Comparison of ENCODE assay signal across 13 mouse cellular contexts in genomic region chr14:7842631-7843332, GRCm38 (mm10). TPM values are rescaled to one million over a fixed set of nuclear protein-coding genes. Genes with fewer than 3 reads are reported as not detected.
DNase-seq lines count a peak whose midpoint lies in the region; TF ChIP-seq lines count a peak whose summit lies in the region.
"Had no signal": no experiment of that assay in that cellular context is flagged by ENCODE, and none has a peak within 500 bp of the region (broad histone marks: within the 10 kb centered on the region; RNA-seq: fewer than 3 reads in every experiment).

No protein-coding gene starts in this region.

- intact Hi-C loops in heart, adult 2 months (cut with DNase I): loop anchor here (1.0 kb wide), 1 partner anchor 12 kb away; no protein-coding TSS in a partner anchor

- WGBS in heart, adult 2 months: 33% methylated on average over 15 of the region's 15 CpGs
- 64% methylated on average over 15 of the region's 15 CpGs for WGBS in heart, embryonic 10.5 days

- 0 out of 2 replicates have a peak, but pooled peaks have one; percentile 1 for TF ChIP-seq CTCF in heart, adult 2 months (IDR thresholded peaks at IDR 0.05)

- H3K9ac ChIP-seq in heart, adult 2 months (ENCODE audit: low read depth, low read length): no peak overlapping the region
- H3K9ac ChIP-seq: midbrain, embryonic 15.5 days had no signal

- TF ChIP-seq POLR2A in heart, adult 2 months (IDR thresholded peaks at IDR 0.05; ENCODE audit: insufficient read depth, low read depth, low read length): no peak

- no peaks in the 10 kb centered on the region for H3K27me3 ChIP-seq in heart, adult 2 months (ENCODE audit: control insufficient read depth, insufficient read depth, low read length)
- H3K27me3 ChIP-seq in heart, embryonic 10.5 days (ENCODE audit: insufficient read depth, poor library complexity, severe bottlenecking): no peaks in the 10 kb centered on the region
- H3K27me3 ChIP-seq: midbrain, embryonic 15.5 days had no signal

- TF ChIP-seq EP300 in heart, adult 2 months (IDR thresholded peaks at IDR 0.05; ENCODE audit: insufficient read depth, low read depth, low read length): no peak

- H3K27ac ChIP-seq in heart, adult 2 months: peak overlapping the region; percentile 37
- H3K27ac ChIP-seq in heart, embryonic 10.5 days: peak overlapping the region; percentile 30; the same call in 1 of the 2 replicates
- H3K27ac ChIP-seq: midbrain, embryonic 15.5 days had no signal

- peak in 1 of 2 experiments; percentile 41 for DNase-seq in heart, adult 2 months
- DNase-seq in heart, postnatal 4 days: no peak
- DNase-seq in adrenal gland, postnatal 10 days: peak; percentile 52
- DNase-seq in heart, embryonic 10.5 days (ENCODE audit: low spot score): no peak
- peak; percentile 54 to 76 for DNase-seq in kidney, postnatal 25 days
- no peak for DNase-seq in spleen, adult 18-20 months
- DNase-seq in ovary, postnatal 36 days (ENCODE audit: low spot score): no peak
- no peak for DNase-seq in frontal cortex, postnatal 36 days (ENCODE audit: low spot score in 2 of 2)
- DNase-seq: lung, adult 18-20 months; thymus, postnatal 14 days had no signal

- peaks cover 7% of the 10 kb centered on the region for H3K4me1 ChIP-seq in heart, adult 2 months (ENCODE audit: control insufficient read depth, insufficient read depth, low read length)
- H3K4me1 ChIP-seq in heart, embryonic 10.5 days: peaks cover 51% of the 10 kb centered on the region

- H3K36me3 ChIP-seq in heart, adult 2 months (ENCODE audit: control insufficient read depth, insufficient read depth, low read length): no peaks in the 10 kb centered on the region
- no peaks in the 10 kb centered on the region for H3K36me3 ChIP-seq in heart, embryonic 10.5 days
- H3K36me3 ChIP-seq: midbrain, embryonic 15.5 days had no signal

- H3K4me3 ChIP-seq in heart, adult 2 months: no peak overlapping the region
- H3K4me3 ChIP-seq in heart, embryonic 10.5 days: no peak overlapping the region
- H3K4me3 ChIP-seq: midbrain, embryonic 15.5 days had no signal

- no peaks in the 10 kb centered on the region for H3K9me3 ChIP-seq in heart, embryonic 10.5 days
- H3K9me3 ChIP-seq: midbrain, embryonic 15.5 days had no signal

- H3K79me2 ChIP-seq in heart, adult 2 months (replicated peaks; ENCODE audit: control insufficient read depth, insufficient read depth, low read length): no peaks in the 10 kb centered on the region

RNA-seq across cellular contexts. Expression of gene Flnb, which starts 25.0 kb away (rescaled TPM):
- total RNA-seq in heart, adult 2 months (2021): 10 to 100 TPM; 17.0 to 22.7 TPM
- 9.6 and 18.2 TPM in 2 replicates for polyA plus RNA-seq in heart, adult 2 months (2012; rRNA removed)
- total RNA-seq in heart, postnatal 4 days (2021): 10 to 100 TPM; 42.8 to 47.3 TPM
- 10 to 100 TPM; 43.6 to 52.7 TPM for total RNA-seq in adrenal gland, postnatal 10 days (2021)
- polyA plus RNA-seq in heart, embryonic 10.5 days (2016; fragmentation: Nextera tagmentation; extraction: Ambion mirVana): 15.2 and 18.5 TPM in 2 replicates

RNA-seq across cellular contexts. Expression of gene Gm26661, which starts 51.4 kb away (rescaled TPM):
- not detected for total RNA-seq in heart, adult 2 months (2021)
- not detected in 2 replicates for polyA plus RNA-seq in heart, adult 2 months (2012; rRNA removed)
- total RNA-seq in heart, postnatal 4 days (2021): not detected
- total RNA-seq in adrenal gland, postnatal 10 days (2021): not detected
- not detected in 2 replicates for polyA plus RNA-seq in heart, embryonic 10.5 days (2016; fragmentation: Nextera tagmentation; extraction: Ambion mirVana)
- polyA plus RNA-seq: cortical plate, adult 2 months; large intestine, adult 2 months; midbrain, embryonic 15.5 days had no signal

Comparison
In these comparisons a context has a peak if more than half of its experiments do, and no peak if none do; other contexts are left out.
1. DNase-seq: peak in adrenal gland, postnatal 10 days (single experiment) and kidney, postnatal 25 days (2 of 2); none in heart, postnatal 4 days (single experiment), heart, embryonic 10.5 days (single experiment), spleen, adult 18-20 months (0 of 2), ovary, postnatal 36 days (single experiment) and frontal cortex, postnatal 36 days (0 of 2).